8 mouse cellular contexts compared by ENCODE assay signal in the genomic region with DNA sequence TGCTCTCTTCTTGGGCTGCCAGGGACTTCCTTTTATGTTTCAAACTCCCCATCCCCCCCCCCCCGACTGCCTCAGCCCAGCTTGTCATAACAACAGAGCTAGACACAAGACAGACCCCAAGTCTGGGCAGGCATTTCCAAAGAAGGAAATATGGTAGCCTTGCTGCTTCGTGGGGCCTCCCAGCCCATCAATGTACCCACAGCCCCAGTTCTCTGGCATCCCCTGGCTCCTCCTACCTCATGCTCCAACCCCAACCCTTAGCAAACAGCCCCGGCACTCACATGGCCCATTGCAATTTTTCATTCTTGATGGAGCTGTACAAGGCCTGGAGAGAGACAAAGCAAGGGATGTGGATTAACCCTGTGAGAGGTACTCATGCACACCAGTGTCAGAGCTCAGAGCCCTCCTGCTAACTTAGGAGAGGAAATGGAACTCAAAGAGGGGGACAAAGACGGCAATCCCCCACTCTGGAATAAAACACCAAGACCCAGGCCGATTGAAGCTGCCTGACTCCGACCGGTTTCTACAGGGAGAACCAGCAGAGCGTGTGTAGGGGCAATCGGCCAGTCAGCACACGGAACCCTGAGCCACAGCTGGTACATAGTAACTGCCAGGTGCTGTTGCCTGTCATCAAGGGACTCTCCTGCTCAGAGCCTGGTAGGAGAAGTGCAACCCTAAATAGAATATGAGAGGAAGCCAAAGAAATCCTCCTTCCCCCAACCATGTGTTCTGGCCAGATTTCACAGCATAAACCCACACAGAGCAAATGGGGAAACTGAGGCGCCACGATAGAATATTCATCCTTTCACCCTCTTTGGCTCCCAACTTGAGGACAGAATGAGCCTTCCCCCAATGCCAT. TPM values are rescaled to one million over a fixed set of nuclear protein-coding genes. Genes with fewer than 3 reads are reported as not detected.
A peak's percentile ranks its signal among the peaks of the same experiment; 100 is the strongest.
DNase-seq lines count a peak whose midpoint lies in the region; ATAC-seq lines count a peak whose summit lies in the region.

No protein-coding gene starts in this region.

- WGBS in forebrain, embryonic 14.5 days, result 52% methylated on average over 12 of the region's 12 CpGs
- WGBS in forebrain, embryonic 12.5 days, result 47% methylated on average over 12 of the region's 12 CpGs
- 48% methylated on average over 12 of the region's 12 CpGs for WGBS in neural tube, embryonic 14.5 days

- no peak for DNase-seq in forebrain, embryonic 14.5 days (ENCODE audit: low spot score)
- DNase-seq in right cerebral cortex, postnatal 10 days (ENCODE audit: low spot score in 2 of 2), result peak; percentile 29 to 54
- DNase-seq in right cerebral cortex, postnatal 4 days, result no peak
- DNase-seq in layer of hippocampus, postnatal 36 days, result peak; percentile 7 to 9
- DNase-seq in T-cell, adult 2 months (ENCODE audit: low spot score), result no peak
- no peak for DNase-seq in kidney, postnatal 14 days

- H3K36me3 ChIP-seq in forebrain, embryonic 14.5 days (ENCODE audit: control insufficient read depth, insufficient read depth, low read length), result peaks cover 14% of the 10 kb centered on the region; the same call in 1 of the 2 replicates
- H3K36me3 ChIP-seq in forebrain, embryonic 12.5 days (replicated peaks), result no peaks in the 10 kb centered on the region; the same call in 1 of the 2 replicates
- peaks cover 12% of the 10 kb centered on the region for H3K36me3 ChIP-seq in neural tube, embryonic 14.5 days (ENCODE audit: control insufficient read depth, insufficient read depth, low read length)

- 0 out of 2 replicates have a peak overlapping the region, but pooled peaks have one; percentile 40 for H3K4me3 ChIP-seq in forebrain, embryonic 14.5 days (ENCODE audit: low read depth, low read length)
- H3K4me3 ChIP-seq in forebrain, embryonic 12.5 days (replicated peaks), result no peak overlapping the region
- H3K4me3 ChIP-seq in neural tube, embryonic 14.5 days (ENCODE audit: low read depth, low read length), result peak overlapping the region; percentile 50; the same call in 1 of the 2 replicates

- H3K4me1 ChIP-seq in forebrain, embryonic 14.5 days (ENCODE audit: control insufficient read depth, insufficient read depth, low read length), result peaks cover 16% of the 10 kb centered on the region
- peaks cover 44% of the 10 kb centered on the region for H3K4me1 ChIP-seq in forebrain, embryonic 12.5 days
- peaks cover 30% of the 10 kb centered on the region for H3K4me1 ChIP-seq in neural tube, embryonic 14.5 days (ENCODE audit: control insufficient read depth, insufficient read depth, low read length)

- no peak overlapping the region for H3K27ac ChIP-seq in forebrain, embryonic 14.5 days (ENCODE audit: low read depth, low read length)
- H3K27ac ChIP-seq in forebrain, embryonic 12.5 days, result no peak overlapping the region
- no peak overlapping the region for H3K27ac ChIP-seq in neural tube, embryonic 14.5 days (ENCODE audit: low read depth, low read length)

- H3K27me3 ChIP-seq in forebrain, embryonic 14.5 days (replicated peaks; ENCODE audit: control insufficient read depth, insufficient read depth, low read length), result peaks cover 65% of the 10 kb centered on the region
- peaks cover 96% of the 10 kb centered on the region for H3K27me3 ChIP-seq in forebrain, embryonic 12.5 days
- H3K27me3 ChIP-seq in neural tube, embryonic 14.5 days (ENCODE audit: control insufficient read depth, insufficient read depth, low read length), result peaks cover 39% of the 10 kb centered on the region

- no peak for ATAC-seq in forebrain, embryonic 14.5 days
- ATAC-seq in forebrain, embryonic 12.5 days (ENCODE audit: low FRiP score), result no peak
- no peak for ATAC-seq in neural tube, embryonic 14.5 days (ENCODE audit: low read depth)

- H3K9me3 ChIP-seq in forebrain, embryonic 14.5 days (replicated peaks; ENCODE audit: control insufficient read depth, low read length), result no peaks in the 10 kb centered on the region
- no peaks in the 10 kb centered on the region for H3K9me3 ChIP-seq in forebrain, embryonic 12.5 days
- no peaks in the 10 kb centered on the region for H3K9me3 ChIP-seq in neural tube, embryonic 14.5 days (ENCODE audit: control insufficient read depth, low read length)

- H3K9ac ChIP-seq in forebrain, embryonic 14.5 days (ENCODE audit: low read length), result no peak overlapping the region
- no peak overlapping the region for H3K9ac ChIP-seq in forebrain, embryonic 12.5 days
- H3K9ac ChIP-seq in neural tube, embryonic 14.5 days (replicated peaks; ENCODE audit: low read depth, low read length), result no peak overlapping the region

- peak overlapping the region; percentile 66; the same call in 1 of the 2 replicates for H3K4me2 ChIP-seq in forebrain, embryonic 14.5 days (ENCODE audit: low read length)
- H3K4me2 ChIP-seq in forebrain, embryonic 12.5 days, result no peak overlapping the region; the same call in 1 of the 2 replicates
- H3K4me2 ChIP-seq in neural tube, embryonic 14.5 days (ENCODE audit: low read depth, low read length), result peak overlapping the region; percentile 84

RNA-seq across cellular contexts. Expression of a gene that starts 11.0 kb away (rescaled TPM):
- 68.7 and 83.0 TPM in 2 replicates for polyA plus RNA-seq in forebrain, embryonic 14.5 days (2014; fragmentation: Nextera tagmentation; extraction: Ambion mirVana)
- 23.1 and 25.4 TPM in 2 replicates for polyA plus RNA-seq in forebrain, embryonic 12.5 days (2016; fragmentation: Nextera tagmentation; extraction: Ambion mirVana)
- 100 to 1,000 TPM; 731 to 733 TPM for total RNA-seq in layer of hippocampus, postnatal 36 days (2021)
- polyA plus RNA-seq in neural tube, embryonic 14.5 days (2014; fragmentation: Nextera tagmentation; extraction: Ambion mirVana), result 85.8 and 127 TPM in 2 replicates

RNA-seq across cellular contexts. Expression of a gene that starts 11.9 kb away (rescaled TPM):
- 1.4 and 1.6 TPM in 2 replicates for polyA plus RNA-seq in forebrain, embryonic 14.5 days (2014; fragmentation: Nextera tagmentation; extraction: Ambion mirVana)
- 2.5 and 2.9 TPM in 2 replicates for polyA plus RNA-seq in forebrain, embryonic 12.5 days (2016; fragmentation: Nextera tagmentation; extraction: Ambion mirVana)
- total RNA-seq in layer of hippocampus, postnatal 36 days (2021), result 1 to 10 TPM; 1.9 to 3.2 TPM
- polyA plus RNA-seq in neural tube, embryonic 14.5 days (2014; fragmentation: Nextera tagmentation; extraction: Ambion mirVana), result 1.4 and 2.2 TPM in 2 replicates

RNA-seq across cellular contexts. Expression of a gene that starts 12.0 kb away (rescaled TPM):
- polyA plus RNA-seq in forebrain, embryonic 14.5 days (2014; fragmentation: Nextera tagmentation; extraction: Ambion mirVana), result 42.6 and 43.1 TPM in 2 replicates
- 23.5 and 24.5 TPM in 2 replicates for polyA plus RNA-seq in forebrain, embryonic 12.5 days (2016; fragmentation: Nextera tagmentation; extraction: Ambion mirVana)
- total RNA-seq in layer of hippocampus, postnatal 36 days (2021), result 10 to 100 TPM; 28.3 to 33.6 TPM
- polyA plus RNA-seq in neural tube, embryonic 14.5 days (2014; fragmentation: Nextera tagmentation; extraction: Ambion mirVana), result 42.5 and 53.1 TPM in 2 replicates

RNA-seq across cellular contexts. Expression of a gene that starts 22.5 kb away (rescaled TPM):
- 402 and 405 TPM in 2 replicates for polyA plus RNA-seq in forebrain, embryonic 14.5 days (2014; fragmentation: Nextera tagmentation; extraction: Ambion mirVana)
- 226 TPM in 2 replicates for polyA plus RNA-seq in forebrain, embryonic 12.5 days (2016; fragmentation: Nextera tagmentation; extraction: Ambion mirVana)
- 100 to 1,000 TPM; 164 to 167 TPM for total RNA-seq in layer of hippocampus, postnatal 36 days (2021)
- 346 and 359 TPM in 2 replicates for polyA plus RNA-seq in neural tube, embryonic 14.5 days (2014; fragmentation: Nextera tagmentation; extraction: Ambion mirVana)

RNA-seq across cellular contexts. Expression of a gene that starts 24.9 kb away (rescaled TPM):
- polyA plus RNA-seq in forebrain, embryonic 14.5 days (2014; fragmentation: Nextera tagmentation; extraction: Ambion mirVana), result 7.2 TPM in 2 replicates
- 8.8 and 9.3 TPM in 2 replicates for polyA plus RNA-seq in forebrain, embryonic 12.5 days (2016; fragmentation: Nextera tagmentation; extraction: Ambion mirVana)
- 10 to 100 TPM; 28.2 to 30.3 TPM for total RNA-seq in layer of hippocampus, postnatal 36 days (2021)
- polyA plus RNA-seq in neural tube, embryonic 14.5 days (2014; fragmentation: Nextera tagmentation; extraction: Ambion mirVana), result 10.7 and 12.7 TPM in 2 replicates

Comparison
In these comparisons a context has a peak if more than half of its experiments do, and no peak if none do; other contexts are left out.
1. DNase-seq: peak in right cerebral cortex, postnatal 10 days (2 of 2) and layer of hippocampus, postnatal 36 days (2 of 2); none in forebrain, embryonic 14.5 days (single experiment), right cerebral cortex, postnatal 4 days (single experiment), T-cell, adult 2 months (single experiment) and kidney, postnatal 14 days (single experiment).